Mouse (Mus musculus) hindbrain, embryonic 13.5 days (tissue): ENCODE measurements at regions not wholly inside any gene's neighbourhood (a gene's known extent, or its start where the extent isn't known, plus 50 kb on each side); places are given as distances from the start of the nearest gene placed in this dataset.
"Not testable (repeated sequence)": the region's sequence is repeated elsewhere in the genome, so short reads cannot be mapped to it uniquely, and the experiment has no call there.

Experiments used
- ATAC-seq: fragments of 200-750 bp; cut with Nextera tagmentation; 2 replicates; pipeline ENCODE4 v1.8.0; 2017; ENCODE audit warnings: moderate TSS enrichment; ENCODE audit not compliant: low FRiP score
- H3K27ac ChIP-seq: fragments of 300-500 bp; sonication (generic); 2 replicates; pipeline ENCODE4 v1.5.1; 2015; ENCODE audit warnings: inconsistent platforms, mild to moderate bottlenecking, moderate library complexity
- H3K27me3 ChIP-seq: fragments of 300-500 bp; sonication (generic); 2 replicates; pipeline ENCODE4 v1.6.1; 2015; ENCODE audit warnings: mild to moderate bottlenecking, inconsistent platforms
- H3K36me3 ChIP-seq: fragments of 300-500 bp; sonication (generic); 2 replicates; pipeline ENCODE4 v1.6.1; 2015; ENCODE audit warnings: mild to moderate bottlenecking, inconsistent platforms
- H3K4me1 ChIP-seq: fragments of 300-500 bp; sonication (generic); replicated peaks from 2 replicates; pipeline ENCODE4 v1.6.1; 2015; ENCODE audit warnings: inconsistent platforms
- H3K4me2 ChIP-seq: fragments of 300-500 bp; sonication (generic); 2 replicates; pipeline ENCODE4 v1.6.1; 2015; ENCODE audit warnings: inconsistent platforms, mild to moderate bottlenecking, moderate library complexity
- H3K4me3 ChIP-seq: fragments of 300-500 bp; sonication (generic); 2 replicates; pipeline ENCODE4 v1.5.1; 2015; ENCODE audit warnings: mild to moderate bottlenecking, inconsistent platforms
- H3K9ac ChIP-seq: fragments of 300-500 bp; sonication (generic); 2 replicates; pipeline ENCODE4 v1.6.1; 2015; ENCODE audit warnings: mild to moderate bottlenecking, inconsistent platforms
- H3K9me3 ChIP-seq: fragments of 300-500 bp; sonication (generic); 2 replicates; pipeline ENCODE4 v1.6.1; 2016; ENCODE audit warnings: inconsistent platforms
- WGBS: fragments of 180-500 bp; shearing (Covaris S2); methylation state at CpG from one replicate; pipeline ENCODE4 v1.1.7; 2015; 5-methylcytosine and 5-hydroxymethylcytosine counted together

GRCm38 (mm10) chr9:5424236-5424635 lies 79.0 kb downstream of the Casp12 start:
- H3K27ac ChIP-seq = no peak overlapping the region
- H3K4me1 ChIP-seq = no peaks in the 10 kb centered on the region
- no peaks in the 10 kb centered on the region for H3K9me3 ChIP-seq
- H3K36me3 ChIP-seq = no peaks in the 10 kb centered on the region
- no peaks in the 10 kb centered on the region for H3K27me3 ChIP-seq
- no peak for ATAC-seq
- 88% methylated on average over 4 of the region's 4 CpGs for WGBS
- H3K4me3 ChIP-seq = no peak overlapping the region
- no peak overlapping the region for H3K4me2 ChIP-seq
- no peak overlapping the region for H3K9ac ChIP-seq

GRCm38 (mm10) chr9:5448180-5448579 lies 103.0 kb downstream of the Casp12 start:
- Histone ChIP-seq H3K4me2 (no peak overlapping the region), H3K4me1 (no peaks in the 10 kb centered on the region), H3K36me3 (no peaks in the 10 kb centered on the region), H3K27me3 (no peaks in the 10 kb centered on the region), H3K27ac (no peak overlapping the region), H3K9ac (no peak overlapping the region), H3K9me3 (no peaks in the 10 kb centered on the region; the same call in 1 of the 2 replicates), H3K4me3 (no peak overlapping the region)
- no peak for ATAC-seq
- WGBS = 88% methylated on average over 2 of the region's 2 CpGs

- H3K36me3 ChIP-seq = no peaks in the 10 kb centered on the region
- ATAC-seq = no peak
- no peak overlapping the region for H3K4me2 ChIP-seq
- no peaks in the 10 kb centered on the region for H3K9me3 ChIP-seq
- H3K9ac ChIP-seq = no peak overlapping the region
- H3K4me3 ChIP-seq = no peak overlapping the region
- no peaks in the 10 kb centered on the region for H3K4me1 ChIP-seq
- no peak overlapping the region for H3K27ac ChIP-seq
- H3K27me3 ChIP-seq = no peaks in the 10 kb centered on the region
These were observed 111.4 kb downstream of the Casp12 start for GRCm38 (mm10) chr9:5456606-5457005.

- Histone ChIP-seq H3K4me2 (no peak overlapping the region), H3K9ac (no peak overlapping the region), H3K36me3 (no peaks in the 10 kb centered on the region), H3K4me3 (no peak overlapping the region), H3K4me1 (no peaks in the 10 kb centered on the region), H3K9me3 (no peaks in the 10 kb centered on the region), H3K27ac (no peak overlapping the region), H3K27me3 (no peaks in the 10 kb centered on the region)
- WGBS = 89% methylated on average over 1 of the region's 1 CpGs
- no peak for ATAC-seq
These were observed 126.8 kb downstream of the Casp12 start for GRCm38 (mm10) chr9:5472012-5472411.

- ATAC-seq = no peak
- no peak overlapping the region for H3K27ac ChIP-seq
- no peak overlapping the region for H3K9ac ChIP-seq
- no peaks in the 10 kb centered on the region for H3K27me3 ChIP-seq
- H3K9me3 ChIP-seq = no peaks in the 10 kb centered on the region
- H3K4me3 ChIP-seq = no peak overlapping the region
- H3K36me3 ChIP-seq = no peaks in the 10 kb centered on the region
- H3K4me1 ChIP-seq = no peaks in the 10 kb centered on the region
- H3K4me2 ChIP-seq = no peak overlapping the region
These were observed 129.0 kb downstream of the Casp12 start for GRCm38 (mm10) chr9:5474271-5474670.

- 86% methylated on average over 2 of the region's 2 CpGs for WGBS
- H3K4me2 ChIP-seq = no peak overlapping the region
These were observed 140.0 kb downstream of the Casp12 start for GRCm38 (mm10) chr9:5485258-5485657.

GRCm38 (mm10) chr9:5496837-5497236 lies 151.6 kb downstream of the Casp12 start:
- H3K4me1 ChIP-seq = no peaks in the 10 kb centered on the region
- no peak overlapping the region for H3K9ac ChIP-seq
- WGBS = 83% methylated on average over 2 of the region's 2 CpGs
- no peaks in the 10 kb centered on the region for H3K27me3 ChIP-seq
- no peak overlapping the region for H3K4me3 ChIP-seq
- ATAC-seq = no peak
- H3K36me3 ChIP-seq = no peaks in the 10 kb centered on the region
- H3K4me2 ChIP-seq = no peak overlapping the region
- no peak overlapping the region for H3K27ac ChIP-seq
- no peaks in the 10 kb centered on the region for H3K9me3 ChIP-seq

More at GRCm38 (mm10) chr9:5485258-5485657, 140.0 kb downstream of the Casp12 start:
- Histone ChIP-seq H3K4me3 (no peak overlapping the region), H3K27ac (no peak overlapping the region), H3K9me3 (no peaks in the 10 kb centered on the region), H3K36me3 (no peaks in the 10 kb centered on the region), H3K4me1 (no peaks in the 10 kb centered on the region), H3K9ac (no peak overlapping the region), H3K27me3 (no peaks in the 10 kb centered on the region)
- no peak for ATAC-seq

- Histone ChIP-seq H3K27ac (no peak overlapping the region), H3K4me2 (no peak overlapping the region), H3K27me3 (no peaks in the 10 kb centered on the region), H3K4me3 (no peak overlapping the region), H3K4me1 (no peaks in the 10 kb centered on the region), H3K9ac (no peak overlapping the region), H3K36me3 (no peaks in the 10 kb centered on the region), H3K9me3 (no peaks in the 10 kb centered on the region)
- WGBS = 65% methylated on average over 3 of the region's 3 CpGs
- ATAC-seq = no peak
These were observed 153.1 kb downstream of the Casp12 start for GRCm38 (mm10) chr9:5498306-5498705.

- no peak for ATAC-seq
- H3K4me2 ChIP-seq = no peak overlapping the region
These were observed 180.6 kb downstream of the Casp12 start for GRCm38 (mm10) chr9:5525762-5526360.

GRCm38 (mm10) chr9:5542604-5543003 lies 197.4 kb downstream of the Casp12 start:
- Histone ChIP-seq H3K4me2 (no peak overlapping the region), H3K9me3 (no peaks in the 10 kb centered on the region), H3K27ac (no peak overlapping the region), H3K27me3 (no peaks in the 10 kb centered on the region), H3K36me3 (no peaks in the 10 kb centered on the region), H3K9ac (no peak overlapping the region), H3K4me3 (no peak overlapping the region), H3K4me1 (no peaks in the 10 kb centered on the region)
- 81% methylated on average over 1 of the region's 1 CpGs for WGBS
- no peak for ATAC-seq

More at GRCm38 (mm10) chr9:5525762-5526360, 180.6 kb downstream of the Casp12 start:
- no peak overlapping the region for H3K27ac ChIP-seq
- 0 out of 2 replicates have a peak, but pooled peaks cover 3% of the 10 kb centered on the region for H3K9me3 ChIP-seq
- H3K27me3 ChIP-seq = no peaks in the 10 kb centered on the region
- H3K4me1 ChIP-seq = no peaks in the 10 kb centered on the region
- no peak overlapping the region for H3K4me3 ChIP-seq
- no peak overlapping the region for H3K9ac ChIP-seq
- H3K36me3 ChIP-seq = no peaks in the 10 kb centered on the region

GRCm38 (mm10) chr9:5575072-5575471 lies 229.8 kb downstream of the Casp12 start:
- Histone ChIP-seq H3K27me3 (no peaks in the 10 kb centered on the region), H3K27ac (no peak overlapping the region), H3K4me2 (no peak overlapping the region), H3K4me1 (no peaks in the 10 kb centered on the region), H3K9ac (no peak overlapping the region), H3K9me3 (no peaks in the 10 kb centered on the region), H3K4me3 (no peak overlapping the region), H3K36me3 (no peaks in the 10 kb centered on the region)
- ATAC-seq = no peak
- 98% methylated on average over 1 of the region's 1 CpGs for WGBS

- ATAC-seq, H3K4me1 ChIP-seq, H3K4me3 ChIP-seq, H3K9me3 ChIP-seq, H3K27me3 ChIP-seq, H3K27ac ChIP-seq, H3K9ac ChIP-seq, H3K36me3 ChIP-seq, H3K4me2 ChIP-seq: not testable (repeated sequence)
- WGBS = 85% methylated on average over 11 of the region's 11 CpGs
These were observed 232.9 kb downstream of the Casp12 start for GRCm38 (mm10) chr9:5578168-5578567.

GRCm38 (mm10) chr9:5595891-5596635 lies 250.8 kb downstream of the Casp12 start:
- Histone ChIP-seq H3K9ac (no peak overlapping the region), H3K36me3 (no peaks in the 10 kb centered on the region), H3K4me2 (no peak overlapping the region), H3K9me3 (no peaks in the 10 kb centered on the region; the same call in 1 of the 2 replicates), H3K4me3 (no peak overlapping the region), H3K27me3 (no peaks in the 10 kb centered on the region), H3K4me1 (no peaks in the 10 kb centered on the region), H3K27ac (no peak overlapping the region)
- 58% methylated on average over 3 of the region's 3 CpGs for WGBS
- ATAC-seq = no peak
